Comparison of ENCODE assay signal across 28 mouse cellular contexts in the genomic region with DNA sequence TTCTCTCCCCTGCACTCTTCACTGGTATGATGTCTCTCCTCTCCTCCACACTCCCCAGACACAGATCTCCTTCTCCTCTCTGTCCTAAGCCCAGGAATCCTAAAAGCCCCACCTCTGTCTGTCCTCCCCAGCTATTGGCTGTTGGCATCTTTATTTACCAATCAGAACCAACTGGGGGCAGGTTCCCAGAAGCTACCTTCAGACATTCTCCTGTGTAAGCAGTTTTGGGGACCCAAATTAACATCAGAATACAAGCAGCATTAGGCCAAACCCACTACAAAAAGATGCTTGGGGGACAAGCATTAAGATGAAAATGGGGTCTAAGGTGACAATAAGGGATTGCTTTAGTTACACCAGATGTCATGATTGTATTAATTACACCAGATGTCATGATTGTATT. TPM values are rescaled to one million over a fixed set of nuclear protein-coding genes. Genes with fewer than 3 reads are reported as not detected.
"Had no signal": no experiment of that assay in that cellular context is flagged by ENCODE, and none has a peak within 500 bp of the region (broad histone marks: within the 10 kb centered on the region; RNA-seq: fewer than 3 reads in every experiment).

No protein-coding gene starts in this region.

- DNase-seq: gastrocnemius, postnatal 14 days; gastrocnemius, postnatal 36 days; heart, adult 11 months; heart, postnatal 10 days; heart, postnatal 4 days; kidney, adult 11 months; kidney, adult 2 months; kidney, adult 9 months; kidney, postnatal 14 days; kidney, postnatal 36 days; layer of hippocampus, adult 9-11 months; layer of hippocampus, postnatal 36 days; left cerebral cortex, postnatal 4 days had no signal

- H3K27me3 ChIP-seq: heart, embryonic 12.5 days; hindbrain, embryonic 12.5 days; hindbrain, embryonic 15.5 days; intestine, embryonic 15.5 days; kidney, embryonic 15.5 days; limb, embryonic 13.5 days; limb, embryonic 15.5 days; liver, embryonic 12.5 days had no signal

- H3K27ac ChIP-seq: heart, embryonic 10.5 days; hindbrain, embryonic 10.5 days; hindbrain, embryonic 12.5 days; hindbrain, embryonic 15.5 days; hindbrain, postnatal 0 days; intestine, embryonic 15.5 days; kidney, embryonic 15.5 days; kidney, postnatal 0 days; limb, embryonic 13.5 days; limb, embryonic 15.5 days; liver, embryonic 12.5 days; liver, embryonic 14.5 days had no signal

- H3K9ac ChIP-seq: heart, embryonic 12.5 days; hindbrain, embryonic 12.5 days; hindbrain, embryonic 15.5 days; intestine, embryonic 15.5 days; kidney, embryonic 15.5 days; limb, embryonic 13.5 days; limb, embryonic 15.5 days; liver, embryonic 12.5 days; liver, embryonic 14.5 days had no signal

- ATAC-seq: hindbrain, postnatal 0 days; intestine, embryonic 15.5 days; liver, embryonic 12.5 days had no signal

- H3K36me3 ChIP-seq: heart, embryonic 10.5 days; heart, embryonic 12.5 days; hindbrain, embryonic 10.5 days; hindbrain, embryonic 12.5 days; hindbrain, embryonic 15.5 days; intestine, embryonic 15.5 days; kidney, embryonic 15.5 days; limb, embryonic 13.5 days; limb, embryonic 15.5 days; liver, embryonic 12.5 days had no signal

- H3K4me3 ChIP-seq: heart, embryonic 10.5 days; heart, embryonic 12.5 days; hindbrain, embryonic 10.5 days; hindbrain, embryonic 12.5 days; hindbrain, embryonic 15.5 days; intestine, embryonic 15.5 days; kidney, embryonic 15.5 days; limb, embryonic 13.5 days; limb, embryonic 15.5 days; liver, embryonic 12.5 days had no signal

- H3K9me3 ChIP-seq: heart, embryonic 10.5 days; heart, embryonic 12.5 days; hindbrain, embryonic 10.5 days; hindbrain, embryonic 12.5 days; hindbrain, embryonic 15.5 days; intestine, embryonic 15.5 days; kidney, embryonic 15.5 days; limb, embryonic 13.5 days; limb, embryonic 15.5 days; liver, embryonic 12.5 days had no signal

- H3K4me2 ChIP-seq: heart, embryonic 12.5 days; hindbrain, embryonic 12.5 days; hindbrain, embryonic 15.5 days; intestine, embryonic 15.5 days; kidney, embryonic 15.5 days; limb, embryonic 13.5 days; limb, embryonic 15.5 days; liver, embryonic 12.5 days had no signal

- H3K4me1 ChIP-seq: hindbrain, embryonic 12.5 days; hindbrain, embryonic 15.5 days; liver, embryonic 12.5 days had no signal

RNA-seq across cellular contexts. Expression of gene A730049H05Rik, which starts 56.7 kb away (rescaled TPM):
- polyA plus RNA-seq: large intestine, adult 2 months; liver, adult 2 months had no signal
